Mouse (Mus musculus): ENCODE measurements at regions not wholly inside any gene's neighbourhood (a gene's known extent, or its start where the extent isn't known, plus 50 kb on each side); places are given as distances from the start of the nearest gene placed in this dataset.

- DNase-seq (ENCODE audit: extremely low spot score, low read depth, low spot score): no peak
These were observed 424.1 kb upstream of the Zdhhc25 start for GRCm38 (mm10) chr15:88175991-88176390.

- DNase-seq (ENCODE audit: extremely low spot score, low read depth, low spot score): no peak
These were observed 403.6 kb upstream of the Zdhhc25 start for GRCm38 (mm10) chr15:88196539-88196938.

GRCm38 (mm10) chr15:88202736-88203135, 397.4 kb upstream of the Zdhhc25 start:
- DNase-seq (ENCODE audit: extremely low spot score, low read depth, low spot score): no peak

- peak; percentile 0 for DNase-seq (ENCODE audit: extremely low spot score, low read depth, low spot score)
These were observed 386.7 kb upstream of the Zdhhc25 start for GRCm38 (mm10) chr15:88213356-88213755.

GRCm38 (mm10) chr15:88214286-88214685, 385.8 kb upstream of the Zdhhc25 start:
- DNase-seq (ENCODE audit: extremely low spot score, low read depth, low spot score): no peak

GRCm38 (mm10) chr15:88229456-88229855, 370.6 kb upstream of the Zdhhc25 start:
- no peak for DNase-seq (ENCODE audit: extremely low spot score, low read depth, low spot score)

- DNase-seq (ENCODE audit: extremely low spot score, low read depth, low spot score): no peak
These were observed 355.5 kb upstream of the Zdhhc25 start for GRCm38 (mm10) chr15:88244606-88245005.

GRCm38 (mm10) chr15:88245496-88246246, 354.4 kb upstream of the Zdhhc25 start:
- no peak for DNase-seq (ENCODE audit: extremely low spot score, low read depth, low spot score)

GRCm38 (mm10) chr15:88247974-88248625, 352.0 kb upstream of the Zdhhc25 start:
- peak; percentile 44 for DNase-seq (ENCODE audit: extremely low spot score, low read depth, low spot score)

- DNase-seq (ENCODE audit: extremely low spot score, low read depth, low spot score): no peak
These were observed 312.1 kb upstream of the Zdhhc25 start for GRCm38 (mm10) chr15:88288051-88288450.

GRCm38 (mm10) chr15:88288696-88289095, 311.4 kb upstream of the Zdhhc25 start:
- DNase-seq (ENCODE audit: extremely low spot score, low read depth, low spot score): no peak

- DNase-seq (ENCODE audit: extremely low spot score, low read depth, low spot score): no peak
These were observed 309.2 kb upstream of the Zdhhc25 start for GRCm38 (mm10) chr15:88290740-88291363.

- no peak for DNase-seq (ENCODE audit: extremely low spot score, low read depth, low spot score)
These were observed 301.0 kb upstream of the Zdhhc25 start for GRCm38 (mm10) chr15:88299061-88299460.

GRCm38 (mm10) chr15:88311158-88311557, 288.9 kb upstream of the Zdhhc25 start:
- no peak for DNase-seq (ENCODE audit: extremely low spot score, low read depth, low spot score)

GRCm38 (mm10) chr15:88314810-88315459, 285.2 kb upstream of the Zdhhc25 start:
- DNase-seq (ENCODE audit: extremely low spot score, low read depth, low spot score): no peak

- no peak for DNase-seq (ENCODE audit: extremely low spot score, low read depth, low spot score)
These were observed 282.1 kb upstream of the Zdhhc25 start for GRCm38 (mm10) chr15:88318048-88318447.

GRCm38 (mm10) chr15:88319527-88319926, 280.6 kb upstream of the Zdhhc25 start:
- DNase-seq (ENCODE audit: extremely low spot score, low read depth, low spot score): no peak

- DNase-seq (ENCODE audit: extremely low spot score, low read depth, low spot score): no peak
These were observed 276.3 kb upstream of the Zdhhc25 start for GRCm38 (mm10) chr15:88323584-88324375.

GRCm38 (mm10) chr15:88325108-88325507, 275.0 kb upstream of the Zdhhc25 start:
- DNase-seq (ENCODE audit: extremely low spot score, low read depth, low spot score): no peak

GRCm38 (mm10) chr15:88353206-88353605, 246.9 kb upstream of the Zdhhc25 start:
- no peak for DNase-seq (ENCODE audit: extremely low spot score, low read depth, low spot score)
